Mouse (Mus musculus): ENCODE measurements around the gene Ptdss2.

- TF ChIP-seq CTCF (conservative IDR thresholded peaks at IDR 0.05; ENCODE audit: low read length) (no peak), NANOG (IDR thresholded peaks at IDR 0.05; ENCODE audit: borderline replicate concordance, low read length) (no peak)
Observed at GRCm38 (mm10) chr7:141191036-141191435, 68.9 kb downstream of the Ptdss2 start.

All from E14TG2a.4 (cell line).